Mouse (Mus musculus) limb, embryonic 15.5 days (tissue): ENCODE measurements at regions not wholly inside any gene's neighbourhood (a gene's known extent, or its start where the extent isn't known, plus 50 kb on each side); places are given as distances from the start of the nearest gene placed in this dataset.

Experiments used
- ATAC-seq: fragments of 200-750 bp; cut with Nextera tagmentation; 2 replicates; pipeline ENCODE4 v1.8.0; 2017; ENCODE audit warnings: low read depth, moderate TSS enrichment; ENCODE audit not compliant: insufficient number of reproducible peaks, low FRiP score, low TSS enrichment
- H3K27ac ChIP-seq: fragments of 300-500 bp; sonication (generic); 2 replicates; pipeline ENCODE4 v1.5.1; 2015; ENCODE audit warnings: moderate library complexity, mild to moderate bottlenecking, inconsistent platforms
- H3K27me3 ChIP-seq: fragments of 300-500 bp; sonication (generic); 2 replicates; pipeline ENCODE4 v1.6.1; 2015; ENCODE audit warnings: inconsistent platforms
- H3K36me3 ChIP-seq: fragments of 300-500 bp; sonication (generic); 2 replicates; pipeline ENCODE4 v1.6.1; 2015; ENCODE audit warnings: inconsistent platforms
- H3K4me1 ChIP-seq: fragments of 300-500 bp; sonication (generic); 2 replicates; pipeline ENCODE4 v1.6.1; 2015; ENCODE audit warnings: inconsistent platforms
- H3K4me2 ChIP-seq: fragments of 300-500 bp; sonication (generic); 2 replicates; pipeline ENCODE4 v1.6.1; 2015; ENCODE audit warnings: mild to moderate bottlenecking, inconsistent platforms
- H3K4me3 ChIP-seq: fragments of 300-500 bp; sonication (generic); 2 replicates; pipeline ENCODE4 v1.5.1; 2015; ENCODE audit warnings: mild to moderate bottlenecking, inconsistent platforms
- H3K9ac ChIP-seq: fragments of 300-500 bp; sonication (generic); 2 replicates; pipeline ENCODE4 v1.6.1; 2015; ENCODE audit warnings: inconsistent platforms
- H3K9me3 ChIP-seq: fragments of 300-500 bp; sonication (generic); 2 replicates; pipeline ENCODE4 v1.6.1; 2016; ENCODE audit warnings: inconsistent platforms
- WGBS: fragments of 180-500 bp; shearing (Covaris S2); methylation state at CpG from one replicate; pipeline ENCODE4 v1.1.7; 2015; 5-methylcytosine and 5-hydroxymethylcytosine counted together

- H3K4me1 ChIP-seq, result 0 out of 2 replicates have a peak, but pooled peaks cover 4% of the 10 kb centered on the region
- H3K9me3 ChIP-seq, result no peaks in the 10 kb centered on the region
- WGBS, result 56% methylated on average over 7 of the region's 7 CpGs
- H3K27ac ChIP-seq, result no peak overlapping the region
- ATAC-seq, result no peak
- no peak overlapping the region for H3K9ac ChIP-seq
- no peaks in the 10 kb centered on the region for H3K36me3 ChIP-seq
- no peak overlapping the region for H3K4me2 ChIP-seq
- H3K4me3 ChIP-seq, result no peak overlapping the region
- no peaks in the 10 kb centered on the region for H3K27me3 ChIP-seq
Measured at GRCm38 (mm10) chr6:97684335-97684734, 67.0 kb upstream of the Frmd4b start.

DNA sequence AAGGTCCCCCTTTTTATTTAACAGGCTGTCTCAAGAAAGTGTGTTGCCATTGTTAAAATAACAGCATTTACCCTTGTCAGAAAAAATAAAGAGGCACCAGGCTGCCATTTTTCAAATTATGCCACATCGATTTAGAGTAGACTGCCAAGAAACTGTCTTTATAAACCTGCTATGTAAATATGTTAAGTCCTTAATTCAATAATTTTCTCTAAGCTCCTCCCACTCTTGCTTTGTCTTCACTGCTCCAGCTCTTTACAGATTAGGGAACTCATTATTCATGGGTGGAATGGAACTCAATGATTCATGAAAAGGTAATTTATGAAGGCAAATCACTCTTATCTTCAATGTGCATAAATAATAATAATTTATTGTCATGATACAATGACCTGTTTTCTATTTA, 64.9 kb upstream of the Frmd4b start:
- ATAC-seq, result no peak
- Histone ChIP-seq H3K4me3 (no peak overlapping the region), H3K36me3 (no peaks in the 10 kb centered on the region), H3K27ac (no peak overlapping the region), H3K4me1 (0 out of 2 replicates have a peak, but pooled peaks cover 4% of the 10 kb centered on the region), H3K9me3 (no peaks in the 10 kb centered on the region), H3K9ac (no peak overlapping the region), H3K4me2 (no peak overlapping the region), H3K27me3 (no peaks in the 10 kb centered on the region)
- WGBS, result 81% methylated on average over 1 of the region's 1 CpGs

DNA sequence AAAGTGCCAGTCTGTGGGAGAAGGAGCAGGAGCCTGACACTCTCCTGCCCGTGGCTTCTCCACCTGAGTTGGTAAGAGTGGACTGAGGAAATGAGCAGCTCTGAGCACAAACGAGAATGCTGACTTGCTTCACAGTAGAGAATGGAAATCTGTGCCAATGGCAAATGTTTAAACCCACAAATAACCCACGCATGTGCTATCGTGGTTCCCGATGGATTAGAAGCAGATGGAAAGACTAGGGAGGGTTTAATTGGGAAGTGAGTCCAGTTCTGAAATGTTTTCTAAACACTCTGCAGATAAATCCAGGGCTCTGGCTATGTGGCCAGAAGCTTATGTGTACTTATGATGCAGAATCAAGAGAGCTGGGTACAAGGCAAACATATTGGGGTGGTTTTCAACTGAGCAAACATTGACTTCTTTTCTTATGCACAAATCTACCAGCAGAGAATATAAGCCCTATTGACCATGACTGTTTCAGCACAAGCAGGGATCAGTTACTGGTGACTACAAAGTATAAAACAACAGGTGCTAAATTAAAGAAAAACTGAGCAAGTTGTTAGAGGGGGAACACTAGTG, 57.9 kb upstream of the Frmd4b start:
- no peak overlapping the region for H3K27ac ChIP-seq
- ATAC-seq, result no peak
- H3K4me3 ChIP-seq, result no peak overlapping the region
- H3K36me3 ChIP-seq, result no peaks in the 10 kb centered on the region
- WGBS, result 46% methylated on average over 5 of the region's 5 CpGs
- no peaks in the 10 kb centered on the region for H3K27me3 ChIP-seq
- H3K4me2 ChIP-seq, result no peak overlapping the region
- H3K9ac ChIP-seq, result no peak overlapping the region
- H3K4me1 ChIP-seq, result no peaks in the 10 kb centered on the region
- H3K9me3 ChIP-seq, result no peaks in the 10 kb centered on the region

GRCm38 (mm10) chr6:97666818-97667629, 49.7 kb upstream of the Frmd4b start:
- Histone ChIP-seq H3K9me3 (no peaks in the 10 kb centered on the region), H3K4me2 (no peak overlapping the region), H3K4me3 (no peak overlapping the region), H3K36me3 (no peaks in the 10 kb centered on the region), H3K27ac (no peak overlapping the region), H3K9ac (no peak overlapping the region), H3K4me1 (0 out of 2 replicates have a peak, but pooled peaks cover 4% of the 10 kb centered on the region), H3K27me3 (no peaks in the 10 kb centered on the region)
- ATAC-seq, result no peak
- WGBS, result 32% methylated on average over 5 of the region's 5 CpGs
